Mouse (Mus musculus) bone marrow, adult 2 months (tissue): ENCODE results near the gene Zfp963.

Source experiments
- CTCF ChIP-seq: fragments of 200-500 bp; IDR thresholded peaks from 2 replicates; pipeline ENCODE4 v1.5.1; 2011; ENCODE audit warnings: low read length, control low read depth; ENCODE audit not compliant: control insufficient read depth, insufficient read depth
- POLR2A ChIP-seq: fragments of 200-500 bp; IDR thresholded peaks from 2 replicates; pipeline ENCODE4 v1.6.1; 2011; ENCODE audit warnings: low read depth, mild to moderate bottlenecking, control low read depth, low read length, borderline replicate concordance; ENCODE audit not compliant: control insufficient read depth

- TF ChIP-seq CTCF (no peak), POLR2A (no peak)
These were observed 47.9 kb upstream of the Zfp963 start for GRCm38 (mm10) chr8:69797661-69798060.
